Mouse (Mus musculus) stomach, embryonic 16.5 days (tissue): Measurements from ENCODE around the gene Dnm3. TPM values are rescaled to one million over a fixed set of nuclear protein-coding genes. Genes with fewer than 3 reads are reported as not detected.

Experiments used
- ATAC-seq: fragments of 200-750 bp; cut with Nextera tagmentation; 2 replicates; pipeline ENCODE4 v1.8.0; 2017; ENCODE audit warnings: moderate number of reproducible peaks, moderate TSS enrichment; ENCODE audit not compliant: insufficient read depth, low FRiP score
- H3K27ac ChIP-seq: fragments of 300-500 bp; sonication (generic); 2 replicates; pipeline ENCODE4 v1.5.1; 2014; ENCODE audit warnings: low read length
- H3K27me3 ChIP-seq: fragments of 300-500 bp; sonication (generic); 2 replicates; pipeline ENCODE4 v1.6.1; 2014; ENCODE audit warnings: low read length, control low read depth, mixed read lengths; ENCODE audit not compliant: control insufficient read depth, insufficient read depth
- H3K36me3 ChIP-seq: fragments of 300-500 bp; sonication (generic); 2 replicates; pipeline ENCODE4 v1.6.1; 2014; ENCODE audit warnings: low read length; ENCODE audit not compliant: control insufficient read depth, insufficient read depth
- H3K4me1 ChIP-seq: fragments of 300-500 bp; sonication (generic); 2 replicates; pipeline ENCODE4 v1.6.1; 2014; ENCODE audit warnings: low read length, control low read depth, mixed read lengths; ENCODE audit not compliant: control insufficient read depth, insufficient read depth
- H3K4me2 ChIP-seq: fragments of 300-500 bp; sonication (generic); 2 replicates; pipeline ENCODE4 v1.6.1; 2014; ENCODE audit warnings: low read depth, low read length, mixed read lengths
- H3K4me3 ChIP-seq: fragments of 300-500 bp; sonication (generic); replicated peaks from 2 replicates; pipeline ENCODE4 v1.5.1; 2014; ENCODE audit warnings: mild to moderate bottlenecking, low read length
- H3K9ac ChIP-seq: fragments of 300-500 bp; sonication (generic); 2 replicates; pipeline ENCODE4 v1.6.1; 2014; ENCODE audit warnings: low read length
- H3K9me3 ChIP-seq: fragments of 300-500 bp; sonication (generic); replicated peaks from 2 replicates; pipeline ENCODE4 v1.6.1; 2016; ENCODE audit warnings: low read length, control low read depth; ENCODE audit not compliant: control insufficient read depth
- WGBS: fragments of 180-500 bp; shearing (Covaris S2); extraction: QIAGEN DNeasy Blood & Tissue Kit; methylation state at CpG from one replicate; pipeline ENCODE4 v1.1.7; 2014; 5-methylcytosine and 5-hydroxymethylcytosine counted together
- polyA plus RNA-seq: library from polyadenylated mRNA; unstranded; fragments of >200 nt; fragmentation: Nextera tagmentation; extraction: Ambion mirVana; gene quantifications from 2 replicates; pipeline ENCODE4 v1.2.1, GENCODE M21; 2015

Gene Dnm3
- polyA plus RNA-seq, 1 experiment from 2014 or later = 6.4 TPM

- Histone ChIP-seq H3K9me3 (no peaks in the 10 kb centered on the region), H3K27ac (no peak overlapping the region), H3K4me1 (no peaks in the 10 kb centered on the region), H3K9ac (no peak overlapping the region), H3K27me3 (no peaks in the 10 kb centered on the region), H3K4me2 (no peak overlapping the region), H3K36me3 (no peaks in the 10 kb centered on the region), H3K4me3 (no peak overlapping the region)
- no peak for ATAC-seq
- WGBS = 66% methylated on average over 4 of the region's 4 CpGs
Measured at GRCm38 (mm10) chr1:162324412-162324811, 153.4 kb downstream of the Dnm3 start.

- Histone ChIP-seq H3K4me1 (no peaks in the 10 kb centered on the region), H3K4me2 (no peak overlapping the region), H3K4me3 (no peak overlapping the region), H3K27ac (no peak overlapping the region), H3K9ac (no peak overlapping the region), H3K9me3 (no peaks in the 10 kb centered on the region), H3K27me3 (no peaks in the 10 kb centered on the region), H3K36me3 (no peaks in the 10 kb centered on the region)
- WGBS = 71% methylated on average over 2 of the region's 2 CpGs
- ATAC-seq = no peak
Measured at GRCm38 (mm10) chr1:162323142-162323541, 154.7 kb downstream of the Dnm3 start.

- peak; percentile 76 for ATAC-seq
- 17% methylated on average over 11 of the region's 11 CpGs for WGBS
- Histone ChIP-seq H3K9ac (peak overlapping the region; percentile 26; the same call in 1 of the 2 replicates), H3K4me3 (peak overlapping the region; percentile 6), H3K4me1 (0 out of 2 replicates have a peak, but pooled peaks cover 3% of the 10 kb centered on the region), H3K4me2 (peak overlapping the region; percentile 49), H3K36me3 (no peaks in the 10 kb centered on the region), H3K27ac (no peak overlapping the region; the same call in 1 of the 2 replicates), H3K9me3 (no peaks in the 10 kb centered on the region), H3K27me3 (no peaks in the 10 kb centered on the region)
Measured at GRCm38 (mm10) chr1:162313451-162314276, 164.2 kb downstream of the Dnm3 start.

GRCm38 (mm10) chr1:162312621-162313020, 165.2 kb downstream of the Dnm3 start:
- WGBS = 64% methylated on average over 2 of the region's 2 CpGs
- ATAC-seq = no peak
- no peak overlapping the region for H3K4me3 ChIP-seq
- no peak overlapping the region for H3K4me2 ChIP-seq
- H3K9me3 ChIP-seq = no peaks in the 10 kb centered on the region
- 0 out of 2 replicates have a peak, but pooled peaks cover 3% of the 10 kb centered on the region for H3K4me1 ChIP-seq
- H3K27ac ChIP-seq = no peak overlapping the region
- no peak overlapping the region for H3K9ac ChIP-seq
- no peaks in the 10 kb centered on the region for H3K27me3 ChIP-seq
- H3K36me3 ChIP-seq = no peaks in the 10 kb centered on the region

- Histone ChIP-seq H3K27ac (no peak overlapping the region), H3K36me3 (no peaks in the 10 kb centered on the region), H3K9ac (no peak overlapping the region), H3K4me2 (no peak overlapping the region), H3K4me3 (no peak overlapping the region), H3K9me3 (no peaks in the 10 kb centered on the region), H3K4me1 (0 out of 2 replicates have a peak, but pooled peaks cover 3% of the 10 kb centered on the region), H3K27me3 (no peaks in the 10 kb centered on the region)
- ATAC-seq = no peak
- 76% methylated on average over 7 of the region's 7 CpGs for WGBS
Measured at GRCm38 (mm10) chr1:162312152-162312551, 165.7 kb downstream of the Dnm3 start.

- H3K4me2 ChIP-seq = no peak overlapping the region
- H3K36me3 ChIP-seq = no peaks in the 10 kb centered on the region
- WGBS = 68% methylated on average over 6 of the region's 6 CpGs
- H3K9ac ChIP-seq = no peak overlapping the region
- no peak overlapping the region for H3K27ac ChIP-seq
- no peak for ATAC-seq
- no peaks in the 10 kb centered on the region for H3K4me1 ChIP-seq
- H3K9me3 ChIP-seq = no peaks in the 10 kb centered on the region
- H3K4me3 ChIP-seq = no peak overlapping the region
- no peaks in the 10 kb centered on the region for H3K27me3 ChIP-seq
Measured at GRCm38 (mm10) chr1:162305247-162305646, 172.6 kb downstream of the Dnm3 start.

- Histone ChIP-seq H3K27ac (no peak overlapping the region), H3K4me1 (no peaks in the 10 kb centered on the region), H3K9me3 (no peaks in the 10 kb centered on the region), H3K4me3 (no peak overlapping the region), H3K9ac (no peak overlapping the region), H3K27me3 (no peaks in the 10 kb centered on the region), H3K36me3 (no peaks in the 10 kb centered on the region), H3K4me2 (no peak overlapping the region)
- WGBS = 31% methylated on average over 4 of the region's 4 CpGs
- ATAC-seq = no peak
Measured at GRCm38 (mm10) chr1:162302480-162302879, 175.4 kb downstream of the Dnm3 start.

- Histone ChIP-seq H3K4me3 (no peak overlapping the region), H3K9ac (no peak overlapping the region), H3K4me1 (0 out of 2 replicates have a peak, but pooled peaks cover 2% of the 10 kb centered on the region), H3K36me3 (no peaks in the 10 kb centered on the region), H3K27ac (peak overlapping the region; percentile 15; the same call in 1 of the 2 replicates), H3K4me2 (no peak overlapping the region), H3K27me3 (no peaks in the 10 kb centered on the region), H3K9me3 (no peaks in the 10 kb centered on the region)
- no peak for ATAC-seq
- WGBS = 64% methylated on average over 12 of the region's 12 CpGs
Measured at GRCm38 (mm10) chr1:162299558-162300319, 178.1 kb downstream of the Dnm3 start.

- H3K4me3 ChIP-seq = no peak overlapping the region
- H3K27me3 ChIP-seq = no peaks in the 10 kb centered on the region
- H3K9ac ChIP-seq = no peak overlapping the region
- no peaks in the 10 kb centered on the region for H3K9me3 ChIP-seq
- no peak overlapping the region for H3K4me2 ChIP-seq
- no peaks in the 10 kb centered on the region for H3K36me3 ChIP-seq
- 90% methylated on average over 3 of the region's 3 CpGs for WGBS
- no peak for ATAC-seq
- H3K4me1 ChIP-seq = peaks cover 9% of the 10 kb centered on the region; the same call in 1 of the 2 replicates
- no peak overlapping the region for H3K27ac ChIP-seq
Measured at GRCm38 (mm10) chr1:162298527-162298926, 179.3 kb downstream of the Dnm3 start.
